Mouse (Mus musculus) activated CD4-positive, CD25-positive, alpha-beta regulatory T cell, adult 4 months (primary cell): ENCODE data around the gene Flt1. TPM values are rescaled to one million over a fixed set of nuclear protein-coding genes. Genes with fewer than 3 reads are reported as not detected.

Source experiments
- ATAC-seq: one replicate; pipeline ENCODE4 v1.8.0; 2017
- polyA plus RNA-seq, 2 experiments: library from polyadenylated mRNA; unstranded; fragments of 100-300 nt; shearing (Covaris generic); gene quantifications; one replicate each; pipeline ENCODE4 v1.2.1; 2017

Flt1 gene
- polyA plus RNA-seq = not detected

DNA sequence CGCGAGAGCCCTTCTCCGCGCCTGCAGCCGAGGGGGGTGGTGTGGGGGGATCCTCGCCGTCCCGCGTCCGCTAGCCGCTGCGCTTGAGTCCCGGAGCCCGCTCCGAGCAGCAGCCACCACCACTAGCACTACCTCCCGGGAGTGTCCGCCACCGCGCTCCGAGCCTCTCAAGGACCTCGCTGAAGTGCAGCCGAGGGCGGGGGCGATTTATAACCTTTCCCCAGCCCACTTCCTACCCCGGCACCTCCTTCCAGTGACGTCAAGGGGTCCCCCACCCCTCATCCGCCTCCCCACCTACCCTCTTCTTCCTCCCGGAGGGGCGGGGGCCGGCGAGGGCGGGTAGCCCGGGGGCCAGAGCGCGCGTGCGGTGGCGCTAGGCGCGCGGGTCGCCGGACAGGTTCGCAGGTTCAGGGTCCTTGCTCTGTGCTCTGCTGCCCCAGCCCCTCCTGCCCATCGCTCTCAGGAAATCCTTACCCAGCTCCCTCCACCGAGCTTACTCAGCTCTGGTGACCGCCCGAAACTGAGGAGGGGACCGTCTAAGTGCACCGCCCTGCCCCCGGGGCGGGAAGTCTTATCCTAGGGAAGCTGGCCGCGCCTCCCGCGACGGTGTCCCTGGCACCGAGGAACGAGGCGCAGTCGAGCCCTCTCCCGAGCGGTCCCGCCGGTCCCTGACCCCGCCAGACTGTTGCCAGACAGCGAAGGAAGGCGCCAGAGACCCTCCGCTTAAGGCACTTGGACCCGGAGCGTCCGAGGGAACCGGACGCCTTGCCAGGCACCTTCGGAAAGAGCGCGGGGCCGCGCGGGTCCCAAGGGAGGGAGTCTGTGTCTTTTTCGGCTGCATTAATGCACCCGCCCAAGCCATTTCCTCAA lies at the start of gene Flt1:
Flt1 (minus strand) TSS at position 181 of the 870 bp plus-strand sequence.
- no peak for ATAC-seq

DNA sequence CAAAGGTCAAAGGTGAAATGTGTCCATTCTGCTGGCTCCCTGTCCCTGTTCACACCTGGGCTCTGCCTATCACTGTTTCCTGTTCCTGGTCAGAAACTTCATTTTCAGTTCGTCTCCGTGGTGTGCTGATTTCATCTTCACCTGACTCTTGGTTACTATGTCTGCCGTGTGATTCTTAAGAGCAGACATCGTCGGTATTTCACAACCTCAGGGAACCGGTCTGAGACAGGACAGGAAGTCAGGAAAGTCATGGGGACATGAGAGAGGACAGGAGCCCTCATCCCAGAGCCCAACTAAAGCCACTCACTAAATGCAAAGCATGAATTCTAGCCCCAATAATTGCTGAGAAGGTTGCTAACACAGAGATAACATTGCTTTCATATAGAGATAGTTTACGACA lies 49.4 kb upstream of the Flt1 start:
- ATAC-seq = no peak

DNA sequence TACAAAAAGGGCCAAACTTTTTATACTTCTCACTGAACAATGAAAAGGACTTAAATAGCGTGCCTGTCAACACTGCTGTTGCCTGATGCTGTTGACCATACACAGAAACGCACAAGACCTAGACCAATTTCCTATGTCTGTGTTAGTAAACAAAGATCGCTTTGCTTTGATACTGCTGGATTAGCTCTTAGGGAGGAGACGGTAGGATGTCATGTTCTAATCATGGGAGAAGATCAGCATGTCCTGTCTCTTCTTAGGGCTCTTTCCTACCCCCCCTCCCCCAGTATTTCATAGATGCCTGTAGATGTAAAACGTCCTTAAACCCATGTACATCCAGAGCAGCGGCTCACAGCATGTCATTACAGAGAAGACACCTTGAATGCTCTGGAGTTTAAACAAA lies 44.1 kb upstream of the Flt1 start:
- no peak for ATAC-seq

DNA sequence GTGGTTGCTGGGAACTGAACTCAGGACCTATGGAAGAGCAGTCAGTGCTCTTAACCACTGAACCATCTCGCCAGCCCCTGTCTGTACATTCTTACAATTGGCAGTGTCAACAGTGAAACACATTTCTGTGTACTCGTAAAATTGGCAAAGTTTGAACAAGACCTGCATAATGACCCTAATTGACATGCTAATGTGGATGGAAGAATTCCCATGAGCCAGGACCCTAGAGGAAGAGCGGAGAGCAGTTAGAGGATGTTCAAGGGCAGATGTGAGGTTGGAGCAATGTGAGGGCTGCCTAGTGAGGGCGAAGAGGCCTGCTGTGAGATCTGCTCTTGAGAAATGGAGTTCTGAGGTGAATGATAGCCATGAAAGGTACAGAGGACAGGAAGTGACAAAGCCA lies 38.2 kb upstream of the Flt1 start:
- ATAC-seq = no peak

DNA sequence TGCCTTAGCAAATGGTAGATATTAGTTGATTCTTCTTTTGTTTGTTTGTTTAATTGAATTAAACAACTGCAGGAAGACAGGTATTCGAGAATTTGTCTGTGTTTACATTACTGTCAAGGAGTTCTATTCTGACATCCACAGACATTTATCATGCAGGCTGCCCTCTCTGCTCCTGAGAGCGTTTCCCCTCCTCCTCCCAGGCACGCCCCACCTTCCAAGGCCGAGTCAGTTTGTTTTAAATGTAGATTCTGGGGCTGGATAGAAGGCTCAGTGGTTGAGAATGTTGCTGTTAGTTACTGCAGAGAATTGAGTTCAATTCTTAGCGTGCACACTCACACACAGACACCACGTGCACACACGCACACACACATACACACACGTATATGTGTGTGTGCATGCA lies 36.2 kb upstream of the Flt1 start:
- no peak for ATAC-seq

DNA sequence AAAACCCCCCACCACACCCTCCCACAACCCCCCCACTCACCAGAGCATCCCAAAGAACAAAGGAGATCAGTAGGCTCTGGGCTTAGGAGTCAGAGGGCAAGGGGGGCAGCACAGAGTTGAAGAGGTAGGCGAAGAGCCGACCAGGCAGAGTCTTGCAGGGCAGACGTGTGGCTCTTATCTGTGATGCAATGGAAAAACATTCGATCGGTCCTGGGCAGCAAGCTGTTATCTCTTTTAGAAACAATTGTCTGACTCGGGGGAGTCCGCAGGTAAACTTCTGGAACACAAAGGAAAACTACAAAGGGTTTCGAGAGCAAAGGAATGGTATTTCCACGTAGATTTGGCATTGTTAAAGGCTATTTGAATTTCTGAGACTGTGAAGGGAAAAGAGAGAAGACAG lies 35.5 kb upstream of the Flt1 start:
- ATAC-seq = no peak

DNA sequence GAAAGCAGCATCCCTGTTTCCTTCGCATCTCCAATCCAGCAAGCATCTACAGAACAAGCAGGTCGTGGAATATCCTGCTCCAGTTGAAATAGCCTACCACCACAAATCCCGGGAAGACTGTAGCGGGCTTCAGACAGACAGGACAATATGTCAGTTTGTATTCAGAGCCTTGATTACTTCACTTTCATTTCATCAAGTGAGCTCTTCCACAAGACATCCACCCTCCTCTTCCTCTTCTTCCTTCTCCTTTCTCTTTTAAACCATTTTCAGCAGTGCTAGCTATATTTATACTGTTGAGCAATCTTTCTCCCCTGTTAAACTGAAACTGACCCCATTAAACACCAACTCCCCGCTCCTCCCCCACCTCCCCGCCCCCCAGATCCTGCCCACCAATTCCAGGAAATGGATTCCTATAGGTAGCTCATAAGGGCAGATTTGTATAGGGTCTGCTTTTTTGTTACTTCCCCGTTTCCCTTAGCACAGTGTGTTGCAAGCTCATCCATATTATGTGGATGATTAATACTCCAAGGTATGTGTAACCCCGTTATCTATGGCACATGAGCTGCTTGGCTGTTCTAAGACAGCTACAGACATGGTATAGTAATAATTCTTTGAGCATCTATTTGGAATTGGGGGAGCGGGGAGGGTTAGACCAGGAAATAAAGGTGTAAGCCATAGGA lies 33.0 kb upstream of the Flt1 start:
- ATAC-seq = no peak

DNA sequence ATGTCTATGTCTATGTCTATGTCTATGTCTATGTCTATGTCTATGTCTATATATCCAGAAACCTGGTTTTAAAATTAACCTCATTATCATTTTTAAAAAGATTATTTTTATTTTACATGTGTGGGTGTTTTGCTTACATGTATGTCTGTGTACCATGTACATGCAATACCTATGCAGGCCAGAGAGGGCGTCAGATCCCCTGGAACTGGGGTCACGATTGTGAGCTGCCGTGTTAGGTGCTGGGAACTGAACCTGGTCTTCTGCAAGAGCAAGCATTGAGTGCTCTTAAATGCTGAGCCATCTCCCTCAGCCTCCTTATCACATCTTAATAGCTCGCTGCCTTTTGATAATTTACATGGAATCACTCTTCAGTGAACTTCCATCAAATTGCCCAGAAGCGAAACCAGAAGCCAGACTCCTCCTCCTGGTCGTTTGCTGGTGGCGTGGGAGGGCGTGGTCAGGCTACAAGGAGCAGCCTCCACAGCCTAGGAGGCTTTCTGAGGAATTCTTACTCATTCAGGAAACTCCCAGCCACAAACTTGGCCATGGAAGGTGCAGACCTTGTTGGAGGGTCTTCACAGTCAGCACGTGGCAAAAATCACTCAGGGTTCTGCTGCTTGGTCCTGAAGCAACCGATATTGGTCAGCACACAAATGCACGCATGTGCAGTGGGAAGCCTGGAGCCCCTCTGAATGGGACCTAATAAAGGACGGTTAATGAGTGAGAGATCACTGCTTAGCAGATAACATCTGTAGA lies 32.2 kb upstream of the Flt1 start:
- ATAC-seq = peak; percentile 32

DNA sequence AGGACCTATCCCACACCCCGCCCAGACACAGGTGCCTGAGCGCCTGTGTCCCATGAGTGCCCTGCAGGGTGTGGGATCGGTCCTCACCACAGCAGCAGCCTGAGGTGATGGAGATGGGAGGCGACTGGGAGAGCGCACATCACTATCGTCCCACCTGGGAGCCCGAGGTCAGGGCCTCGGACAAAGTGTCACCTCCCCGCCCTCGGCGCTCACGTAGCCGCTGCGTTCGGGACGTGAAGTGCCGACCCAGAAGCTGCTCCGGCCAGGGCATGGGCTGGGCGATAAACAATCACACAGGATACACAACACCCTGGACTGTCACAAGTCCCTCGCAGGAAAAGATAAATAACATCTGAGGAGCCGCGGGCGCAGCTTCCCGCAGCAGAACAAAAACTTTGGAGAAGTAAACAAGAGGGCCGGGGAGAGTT lies 27.1 kb upstream of the Flt1 start:
- ATAC-seq = no peak

DNA sequence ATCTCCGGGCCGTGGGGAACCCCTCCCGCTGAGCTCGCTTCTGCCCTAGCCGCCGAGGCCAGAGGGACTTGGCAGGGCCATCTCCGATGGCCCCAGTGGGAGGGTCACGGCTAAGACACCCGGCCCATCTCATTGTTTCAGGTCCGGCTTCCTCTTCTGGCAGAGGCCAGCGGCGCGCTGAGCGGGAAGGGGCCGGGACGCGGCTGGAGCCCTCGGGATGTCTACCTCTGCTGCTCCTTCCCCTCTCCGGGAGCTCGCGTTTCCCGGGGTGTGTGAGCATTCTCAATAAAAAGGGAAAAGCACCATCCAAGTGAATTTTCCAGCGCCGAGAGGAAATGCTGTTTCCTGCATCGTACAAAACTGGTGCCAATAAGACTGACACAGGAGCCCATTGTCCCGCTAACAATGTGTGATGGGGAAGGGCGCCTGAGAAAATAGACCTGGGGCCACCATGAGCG lies 25.9 kb upstream of the Flt1 start:
- ATAC-seq = no peak

DNA sequence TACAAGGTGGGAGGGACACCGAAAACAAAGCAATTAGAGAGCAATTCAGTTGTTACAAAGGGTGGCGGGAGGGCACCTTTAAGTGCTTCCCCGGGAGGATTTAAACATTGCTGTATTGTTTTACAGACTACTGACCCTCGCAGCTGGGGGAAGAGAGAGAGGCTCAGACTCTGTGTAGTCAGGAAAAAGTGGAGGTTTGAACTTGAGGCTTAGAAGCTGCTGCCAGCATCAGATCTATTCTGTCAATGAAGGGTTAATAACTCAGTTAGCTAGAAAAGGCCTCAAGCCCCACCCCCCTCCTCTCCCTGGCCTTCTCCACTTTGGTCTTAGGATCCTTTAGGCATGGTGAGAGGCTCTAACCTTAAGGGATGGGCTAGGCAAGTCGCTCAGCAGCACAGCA lies 24.2 kb upstream of the Flt1 start:
- ATAC-seq = no peak

DNA sequence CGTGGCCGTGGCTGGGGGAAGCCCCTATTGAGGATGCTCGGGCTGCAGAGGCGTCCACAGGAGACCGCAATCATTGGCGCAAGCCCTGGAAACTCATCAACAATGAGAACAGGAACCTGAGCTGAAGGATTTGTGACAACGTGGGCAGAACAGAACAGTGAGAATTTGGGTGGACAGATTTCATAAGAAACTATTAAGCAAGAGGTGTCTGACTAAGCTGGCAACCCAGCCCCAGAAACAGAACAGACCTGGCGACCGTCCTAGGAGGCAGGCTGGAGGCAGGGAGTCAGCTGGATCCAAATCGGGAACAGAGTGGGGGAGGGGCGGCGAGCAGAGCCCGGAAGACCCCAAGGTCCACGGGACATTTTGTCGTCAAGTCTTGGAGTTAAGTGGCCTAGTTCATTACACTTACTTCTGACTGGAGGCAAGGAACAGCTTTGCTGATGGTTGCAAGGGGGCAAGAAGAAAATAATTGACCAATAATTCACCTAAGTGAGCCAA lies 22.3 kb upstream of the Flt1 start:
- ATAC-seq = no peak

DNA sequence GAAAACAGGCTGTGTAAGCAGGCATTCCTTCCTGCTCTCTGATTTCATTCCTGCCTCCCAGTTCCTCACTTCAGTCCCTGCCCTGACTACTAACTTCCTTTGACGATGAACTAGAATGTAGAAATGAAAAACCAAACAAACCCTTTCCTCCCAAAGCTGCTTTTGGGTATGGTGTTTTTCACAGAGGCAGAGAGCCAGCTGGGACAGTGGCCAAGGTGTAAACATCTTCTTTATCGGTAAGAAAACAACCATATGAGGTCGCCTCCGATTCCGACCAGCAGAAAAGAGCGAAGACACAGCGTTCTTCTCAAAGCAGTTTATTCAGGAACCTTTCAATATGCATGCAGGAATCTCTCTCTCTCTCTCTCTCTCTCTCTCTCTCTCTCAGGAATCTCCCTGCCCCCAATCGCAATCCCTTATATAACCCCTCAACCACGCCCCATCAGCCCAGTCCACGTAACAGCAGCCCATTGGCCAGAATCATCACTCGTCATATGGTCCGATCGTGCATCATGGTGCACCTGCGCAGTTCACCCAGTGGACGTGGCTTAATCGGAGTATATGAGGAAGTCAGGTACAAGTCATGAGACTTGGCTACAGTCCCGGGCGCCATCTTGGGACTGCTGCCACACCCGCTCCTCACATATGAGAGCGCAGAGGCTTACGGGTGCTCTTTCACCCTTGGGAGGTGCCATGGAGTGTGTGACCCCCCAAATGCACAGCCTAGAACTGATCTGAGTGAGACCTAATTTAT lies 19.3 kb upstream of the Flt1 start:
- no peak for ATAC-seq

DNA sequence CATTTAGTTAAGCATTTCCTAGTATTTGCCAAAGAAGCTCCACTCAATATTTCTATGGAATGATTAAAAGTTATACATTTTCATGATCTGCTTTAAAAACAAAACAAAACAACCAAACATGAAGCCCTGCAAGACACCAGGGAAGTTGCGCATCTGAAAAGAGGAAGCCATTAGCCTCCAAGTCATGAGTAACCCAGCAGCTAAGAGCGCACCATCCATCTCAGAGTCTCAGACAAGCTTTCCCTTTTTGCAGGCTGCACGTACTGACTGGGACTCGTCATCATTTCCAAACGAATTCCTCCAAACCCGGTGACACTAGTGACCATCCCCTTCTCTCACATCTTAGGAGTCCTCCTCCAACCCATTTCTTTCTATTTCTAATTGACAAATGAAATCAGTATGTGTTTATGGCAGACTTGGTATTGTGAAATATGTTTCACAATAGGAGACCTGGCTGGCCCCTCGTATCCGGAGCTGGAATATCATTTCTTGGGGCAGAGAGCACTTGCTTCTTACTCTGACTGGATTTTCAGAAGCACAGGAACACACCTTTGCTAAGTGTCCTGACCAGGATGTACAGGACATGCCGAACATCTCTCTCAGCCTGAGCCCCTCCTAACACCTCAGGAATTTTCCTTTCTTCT lies 16.8 kb upstream of the Flt1 start:
- no peak for ATAC-seq

DNA sequence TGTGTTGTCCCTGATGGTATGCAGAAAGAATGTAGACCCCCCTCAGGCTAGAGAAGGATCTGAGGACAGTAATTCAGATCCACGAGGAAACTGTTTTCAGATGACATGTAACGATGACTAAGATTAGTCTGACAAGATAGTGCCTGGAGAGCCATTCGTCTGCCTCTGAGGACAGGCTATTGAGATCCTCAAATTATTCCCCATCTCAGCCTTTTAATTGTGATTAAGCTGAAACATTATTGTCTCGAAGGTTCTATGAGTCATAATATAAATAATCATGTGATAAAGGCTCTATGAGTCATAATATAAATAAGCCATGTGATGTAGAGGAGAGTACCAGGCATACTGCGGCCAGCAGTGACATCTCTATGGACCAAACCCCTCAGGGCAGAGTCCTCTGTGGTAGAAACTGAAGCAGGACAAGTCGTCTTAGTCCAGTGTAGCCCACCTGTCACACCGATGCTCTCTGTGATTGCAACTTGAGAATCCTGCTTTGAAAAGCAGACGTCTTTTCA lies 11.0 kb upstream of the Flt1 start:
- ATAC-seq = no peak

DNA sequence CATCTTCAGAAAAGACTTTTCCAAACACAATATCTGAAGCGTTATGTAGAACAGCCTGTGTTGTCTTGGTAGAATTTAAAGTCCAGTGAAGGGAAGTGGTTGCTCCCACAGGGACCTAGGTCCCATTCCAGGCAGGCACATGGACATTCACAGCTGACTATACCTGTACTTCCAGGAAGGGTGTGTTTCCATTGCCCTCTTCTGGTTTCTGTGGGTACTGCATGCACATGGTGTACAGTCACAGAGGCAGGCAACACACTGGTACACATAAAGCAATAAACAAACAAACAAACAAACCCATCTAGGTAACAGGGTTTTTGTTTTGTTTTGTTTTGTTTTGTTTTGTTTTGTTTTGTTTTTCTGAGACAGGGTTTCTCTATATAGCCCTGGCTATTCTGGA lies 7.9 kb upstream of the Flt1 start:
- no peak for ATAC-seq

DNA sequence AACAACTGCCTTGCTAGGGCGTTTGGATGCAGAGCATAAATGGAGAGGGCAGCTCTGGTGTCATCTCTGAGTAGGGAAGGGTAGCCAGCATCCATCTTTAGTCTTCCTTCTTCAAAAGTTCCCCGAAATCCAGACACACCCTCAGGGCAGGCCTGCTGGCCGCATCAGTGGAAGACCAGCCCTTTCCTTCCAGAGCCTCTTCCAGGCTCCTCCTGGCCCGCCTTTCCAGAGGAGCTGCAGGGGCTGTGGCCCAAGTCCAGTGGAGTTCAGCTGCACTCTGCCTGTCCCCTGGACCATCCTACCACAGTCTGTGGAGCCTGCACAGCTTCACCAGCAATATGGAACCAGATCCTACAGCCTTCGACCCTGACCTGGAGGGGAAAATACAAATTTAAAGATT lies 7.1 kb upstream of the Flt1 start:
- ATAC-seq = no peak

DNA sequence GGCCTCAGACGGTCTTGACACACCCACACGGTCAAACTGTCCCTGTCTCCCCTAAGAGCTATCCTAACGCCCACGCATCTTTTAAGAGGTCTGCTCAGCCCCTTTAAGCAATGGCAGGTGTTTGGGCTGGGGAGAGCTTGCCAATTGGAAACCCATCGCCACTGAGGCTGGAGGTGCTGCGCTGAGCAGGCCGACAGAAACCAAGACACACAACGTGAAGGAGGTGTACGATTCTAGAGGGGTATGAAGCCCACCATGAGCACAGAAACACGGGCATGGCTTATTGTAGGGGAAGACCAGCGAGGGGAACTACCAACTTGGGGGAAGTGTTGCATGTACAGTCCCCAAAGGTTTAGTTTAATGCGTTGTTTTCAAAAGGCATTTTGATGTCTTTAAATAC lies 1.7 kb upstream of the Flt1 start:
- ATAC-seq = no peak

DNA sequence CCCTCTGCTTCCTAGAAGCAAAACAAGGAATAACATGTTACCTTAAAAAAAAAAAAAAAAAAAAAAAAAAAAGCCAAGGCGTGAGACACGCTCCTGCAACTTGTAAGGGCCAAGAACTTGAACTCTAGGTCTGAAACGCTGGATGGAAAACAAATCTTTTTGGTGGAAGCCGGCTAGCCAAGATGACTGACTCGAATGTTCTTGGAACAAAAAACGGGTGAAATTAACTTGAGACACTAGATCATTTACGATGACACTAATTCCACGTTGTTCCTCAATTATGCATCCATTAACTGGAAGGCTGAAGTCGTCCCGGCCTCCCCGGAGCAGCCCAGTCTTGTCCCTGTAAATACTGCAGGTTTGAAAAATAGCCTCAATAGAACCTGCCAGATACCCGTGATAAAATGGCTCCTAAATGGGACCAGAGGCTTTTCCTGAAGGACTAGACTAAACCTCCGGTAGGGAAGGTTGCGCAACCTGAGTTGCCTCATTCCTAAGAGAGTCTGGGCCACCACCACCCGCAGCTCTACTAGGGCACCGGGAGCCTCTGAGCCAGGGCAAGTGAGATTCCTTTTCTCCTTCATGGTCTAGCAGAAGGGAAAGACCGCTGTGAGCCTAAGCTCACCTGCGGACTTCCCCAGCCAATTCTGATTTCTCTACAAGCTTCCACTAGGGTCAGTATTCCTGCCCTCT lies 1.0 kb upstream of the Flt1 start:
- no peak for ATAC-seq

DNA sequence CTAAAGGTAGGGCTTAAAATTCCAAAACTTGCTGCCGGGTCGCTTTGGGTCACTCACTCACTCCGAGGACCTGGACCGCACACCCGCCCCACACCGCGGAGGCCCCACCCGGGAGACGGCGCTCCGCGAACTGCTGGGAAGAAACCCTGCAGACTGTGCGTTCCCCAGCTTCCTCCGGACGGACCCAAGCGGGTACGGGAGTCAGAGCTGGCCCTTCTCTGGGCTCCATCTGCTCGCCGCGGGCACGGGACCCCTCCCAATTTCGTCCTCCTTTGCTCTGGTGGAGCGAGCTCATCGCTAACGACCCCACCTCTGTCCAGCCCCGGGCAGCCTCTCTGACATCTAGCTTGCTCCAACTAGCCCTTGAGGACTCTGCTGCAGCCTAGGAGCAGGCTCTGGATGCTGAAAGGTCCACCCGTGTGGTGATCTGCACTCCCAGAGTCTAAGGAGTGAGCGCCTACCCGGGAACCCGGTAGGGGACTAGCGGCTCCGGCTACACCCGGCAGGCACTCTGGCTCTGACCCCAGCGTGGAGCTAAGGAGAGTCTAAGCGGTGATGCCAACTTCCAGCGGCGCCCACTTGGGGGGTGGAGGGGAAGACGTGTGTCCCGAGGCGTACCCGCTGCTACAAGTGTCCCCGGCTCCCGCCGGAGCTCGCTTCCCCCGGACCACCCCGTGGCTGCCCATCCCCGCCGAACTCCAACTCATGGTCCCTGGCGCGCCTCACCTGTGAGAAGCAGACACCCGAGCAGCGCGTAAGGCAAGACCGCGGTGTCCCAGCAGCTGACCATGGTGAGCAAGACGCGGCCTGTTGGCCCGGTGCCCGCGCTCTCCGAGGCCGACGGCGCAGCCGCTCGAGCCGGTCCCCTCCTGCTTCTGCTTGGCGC lies 623 bp downstream of the Flt1 start:
- ATAC-seq = no peak
